Mouse (Mus musculus) G1E (cell line): ENCODE measurements around the gene Nrxn3.

ENCODE experiments used
- CTCF ChIP-seq: IDR thresholded peaks from 2 replicates; pipeline ENCODE4 v1.5.1; 2012; ENCODE audit warnings: low read depth, low read length, inconsistent platforms, mixed read lengths
- GATA1 ChIP-seq: IDR thresholded peaks from 2 replicates; pipeline ENCODE4 v1.6.1; 2012; ENCODE audit warnings: borderline replicate concordance, low read length, inconsistent platforms, mixed read lengths
- GATA2 ChIP-seq: IDR thresholded peaks from 2 replicates; pipeline ENCODE4 v1.6.1; 2012; ENCODE audit warnings: low read depth, low read length, inconsistent platforms, borderline replicate concordance
- POLR2AphosphoS5 ChIP-seq: IDR thresholded peaks from 2 replicates; pipeline ENCODE4 v1.6.1; 2012; ENCODE audit warnings: low read depth, low read length, inconsistent platforms; ENCODE audit not compliant: insufficient replicate concordance
- TAL1 ChIP-seq: conservative IDR thresholded peaks from 2 replicates; pipeline ENCODE4 v1.6.1; 2012; ENCODE audit warnings: low read depth, low read length, inconsistent platforms, mixed read lengths

GRCm38 (mm10) chr12:88859456-88860345, 137.0 kb downstream of the Nrxn3 start:
- TF ChIP-seq CTCF (no peak), GATA1 (no peak), TAL1 (no peak), POLR2AphosphoS5 (no peak), GATA2 (no peak)
